Mouse (Mus musculus): ENCODE results near the gene Adgrb3. TPM values are rescaled to one million over a fixed set of nuclear protein-coding genes. Genes with fewer than 3 reads are reported as not detected.
"Not testable (repeated sequence)": the region's sequence is repeated elsewhere in the genome, so short reads cannot be mapped to it uniquely, and the experiment has no call there.

Adgrb3 gene
- total RNA-seq, 2 experiments from 2014 or later, result 106 to 113 TPM

DNA sequence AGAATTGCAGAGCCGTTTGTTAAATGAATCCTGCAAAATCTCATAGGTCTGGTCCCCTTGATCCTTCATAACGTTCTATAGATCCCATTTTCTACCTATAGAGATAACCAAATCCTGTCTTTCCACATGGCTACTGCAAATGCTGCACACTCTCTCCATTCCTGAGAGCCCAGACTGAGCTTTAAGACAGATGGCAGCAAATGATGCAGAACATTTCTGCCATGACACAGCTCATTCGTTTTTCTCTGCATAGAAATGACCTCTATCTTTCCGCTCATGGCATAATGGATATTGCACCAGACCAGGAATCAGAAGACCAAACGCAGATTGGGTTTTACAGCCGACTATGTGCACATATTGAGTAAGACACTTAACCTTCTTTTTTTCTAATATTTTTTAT lies 84.8 kb downstream of the Adgrb3 start:
- no peak for DNase-seq

GRCm38 (mm10) chr1:25729844-25730243 lies 99.7 kb downstream of the Adgrb3 start:
- no peak for DNase-seq

- no peak for DNase-seq
These were observed 118.0 kb downstream of the Adgrb3 start for GRCm38 (mm10) chr1:25711474-25711873.

DNA sequence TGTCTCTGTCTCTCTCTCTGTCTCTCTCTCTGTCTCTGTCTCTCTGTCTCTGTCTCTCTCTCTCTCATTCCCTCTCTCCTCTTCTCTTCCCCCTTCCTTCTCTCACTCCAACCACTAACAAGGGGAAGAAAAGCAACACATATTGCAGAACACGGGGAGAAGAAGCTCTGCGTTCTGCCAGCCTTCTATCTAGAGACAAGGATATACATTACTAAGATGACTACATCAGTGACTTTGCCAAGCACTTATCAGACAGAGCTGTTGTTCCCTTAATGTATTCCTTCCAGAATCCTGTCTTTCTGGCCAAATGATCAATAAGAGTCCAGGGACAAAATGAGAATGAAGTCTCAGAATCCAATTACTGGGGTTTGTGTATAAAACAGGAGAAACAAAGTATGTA lies 123.2 kb downstream of the Adgrb3 start:
- no peak for DNase-seq

DNA sequence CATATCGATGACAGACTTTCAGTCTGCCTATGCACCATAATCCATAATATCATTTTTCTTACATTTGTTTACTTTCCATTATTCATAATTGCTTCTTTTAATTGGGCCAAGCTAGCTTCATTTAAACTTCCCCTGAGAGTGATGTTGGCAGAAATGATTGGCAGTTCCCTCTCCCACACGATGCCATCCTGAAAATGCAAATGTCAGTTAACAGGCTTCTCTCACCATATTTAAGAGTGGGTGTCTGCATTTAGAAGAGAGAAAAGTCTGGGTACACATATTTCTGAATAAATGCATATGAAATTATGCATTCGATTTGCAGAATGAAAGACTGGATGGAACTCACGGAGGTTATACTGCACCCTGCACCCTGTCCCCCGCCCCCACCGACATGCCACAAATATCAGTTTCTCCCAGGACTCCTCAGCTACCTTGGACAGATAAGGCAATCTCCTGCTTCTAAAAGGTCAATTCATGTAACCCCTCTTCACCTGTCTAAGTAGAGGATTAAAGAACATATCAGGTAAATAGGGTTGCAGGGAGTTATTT lies 130.7 kb downstream of the Adgrb3 start:
- no peak for DNase-seq

DNA sequence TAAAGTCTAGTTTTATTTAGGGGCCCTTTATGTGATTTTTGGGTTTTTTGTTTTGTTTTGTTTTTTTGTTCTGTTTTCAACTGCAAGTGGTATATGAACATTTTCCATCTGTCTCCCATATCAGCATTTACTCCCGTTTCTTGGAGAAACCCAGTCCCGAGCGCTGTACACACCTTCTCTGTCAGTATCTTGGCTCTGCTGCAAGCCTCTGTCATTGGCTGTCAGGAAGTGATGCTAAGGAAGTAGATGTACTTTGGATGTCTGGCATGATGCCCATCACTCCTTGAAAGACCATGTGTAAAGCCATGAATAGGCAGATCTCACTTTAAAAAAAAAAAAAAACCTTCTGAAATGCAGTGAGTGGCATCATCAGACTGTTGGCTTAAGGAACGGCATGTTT lies 132.3 kb downstream of the Adgrb3 start:
- DNase-seq, result no peak

DNA sequence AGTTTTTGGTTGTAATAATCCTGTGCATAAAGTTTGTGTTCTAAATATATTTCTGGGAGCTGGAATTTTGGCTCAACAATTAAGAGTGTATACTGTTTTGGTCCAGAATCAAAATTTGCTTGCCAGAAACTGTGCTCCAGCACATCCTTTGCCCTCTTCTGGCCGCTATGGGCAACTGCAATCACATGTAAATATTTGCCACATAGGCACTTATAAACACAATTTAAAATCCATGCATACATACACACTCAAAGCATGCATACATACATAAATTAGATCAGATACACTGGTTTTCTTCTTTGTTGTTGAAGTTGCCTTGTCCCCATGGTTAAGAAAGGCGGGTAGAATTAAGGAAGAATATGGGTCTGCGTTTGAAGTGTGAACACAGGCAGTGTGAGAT lies 132.7 kb downstream of the Adgrb3 start:
- DNase-seq, result no peak

GRCm38 (mm10) chr1:25682118-25682517 lies 147.4 kb downstream of the Adgrb3 start:
- DNase-seq, result no peak

- no peak for DNase-seq
These were observed 149.9 kb downstream of the Adgrb3 start for GRCm38 (mm10) chr1:25679656-25680055.

DNA sequence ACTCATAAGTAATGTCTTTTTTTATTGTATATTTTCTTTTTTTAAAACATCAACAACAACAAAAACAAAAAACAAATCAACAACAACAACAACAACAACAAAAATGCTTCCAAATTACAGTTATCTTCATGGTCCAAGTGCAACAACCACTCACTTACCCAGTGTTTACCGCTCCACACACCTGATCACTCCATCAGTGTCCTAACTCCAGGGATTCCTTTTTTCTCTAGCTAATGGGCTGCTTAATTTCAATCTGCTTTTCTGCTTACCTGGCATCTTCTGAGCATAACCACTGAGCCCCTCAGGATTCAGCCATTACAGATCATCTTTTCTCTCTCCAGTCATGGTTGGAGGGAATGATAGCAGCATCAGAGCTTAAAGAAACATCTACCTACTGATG lies 176.8 kb downstream of the Adgrb3 start:
- DNase-seq, result no peak

GRCm38 (mm10) chr1:25644256-25644655 lies 185.3 kb downstream of the Adgrb3 start:
- no peak for DNase-seq

DNA sequence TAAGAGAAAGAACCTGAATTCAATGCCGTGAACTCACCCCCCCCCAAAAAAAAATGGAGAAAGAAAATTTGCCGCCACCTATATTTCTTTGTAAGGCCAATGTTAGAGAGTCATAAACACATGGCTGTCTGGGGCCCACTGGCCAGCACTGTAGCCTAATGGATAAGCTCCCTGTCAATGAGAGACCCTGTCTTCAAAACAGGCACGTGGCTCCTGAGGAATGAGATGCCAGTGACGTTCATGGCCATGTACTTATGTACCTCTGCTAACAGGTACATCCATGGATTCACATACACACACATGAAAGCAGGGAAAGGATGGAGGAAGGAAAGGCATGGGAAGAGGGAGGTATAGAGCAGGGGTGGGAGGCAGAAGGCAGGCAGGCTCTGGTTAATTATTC lies 208.0 kb downstream of the Adgrb3 start:
- DNase-seq, result no peak

DNA sequence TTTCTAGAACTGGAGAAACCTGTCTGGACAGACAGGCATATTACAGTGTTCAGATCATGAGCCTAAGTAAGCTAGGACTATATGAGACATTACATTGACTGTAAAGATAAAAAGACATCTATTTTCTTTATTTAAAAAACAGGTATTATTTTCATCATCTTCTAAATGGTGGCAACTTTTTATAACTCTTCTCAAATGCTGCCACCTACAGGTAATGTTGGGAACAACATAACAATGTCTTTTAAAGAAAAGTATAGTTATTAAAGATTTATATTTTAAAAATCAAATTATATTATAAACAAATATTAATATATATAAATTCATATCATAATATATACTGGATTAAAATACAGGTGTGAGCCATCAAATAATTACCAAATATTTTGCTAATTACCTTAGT lies 212.6 kb downstream of the Adgrb3 start:
- DNase-seq, result no peak

DNA sequence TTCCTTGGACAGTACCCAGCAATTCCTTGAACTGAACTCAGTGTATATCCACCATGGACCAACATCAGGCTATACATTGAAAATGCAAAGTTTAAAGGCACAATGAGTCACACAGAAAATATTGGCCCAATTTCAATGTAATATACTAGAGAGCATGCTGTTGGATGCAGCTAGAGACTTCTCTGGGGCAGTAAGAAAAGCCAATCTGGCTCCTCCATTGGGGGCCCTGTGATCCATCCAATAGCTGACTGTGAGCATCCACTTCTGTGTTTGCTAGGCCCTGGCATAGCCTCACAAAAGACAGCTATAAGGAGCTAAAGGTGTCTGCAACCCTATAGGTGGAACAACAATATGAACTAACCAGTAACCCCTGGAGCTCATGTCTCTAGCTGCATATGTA lies 218.7 kb downstream of the Adgrb3 start:
- DNase-seq, result not testable (repeated sequence)

DNA sequence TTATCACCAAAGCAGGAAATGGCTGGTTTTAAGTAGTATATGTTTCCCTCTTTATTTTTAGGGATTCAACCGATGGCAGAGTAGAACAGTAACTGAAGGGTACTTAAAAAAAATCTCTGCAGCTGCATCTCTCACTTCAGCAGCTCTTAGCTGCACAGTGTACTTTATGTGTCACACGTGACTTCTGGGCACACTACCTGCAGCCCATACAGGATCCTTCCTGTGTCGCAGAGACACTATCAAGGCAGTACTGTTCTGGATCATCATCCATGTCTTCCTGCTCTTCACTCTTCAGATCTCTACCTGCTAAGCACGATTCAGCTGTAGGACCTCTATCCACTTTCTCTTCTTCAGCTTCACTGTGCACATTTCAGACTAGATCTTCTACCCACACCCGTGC lies 230.6 kb downstream of the Adgrb3 start:
- no peak for DNase-seq

DNA sequence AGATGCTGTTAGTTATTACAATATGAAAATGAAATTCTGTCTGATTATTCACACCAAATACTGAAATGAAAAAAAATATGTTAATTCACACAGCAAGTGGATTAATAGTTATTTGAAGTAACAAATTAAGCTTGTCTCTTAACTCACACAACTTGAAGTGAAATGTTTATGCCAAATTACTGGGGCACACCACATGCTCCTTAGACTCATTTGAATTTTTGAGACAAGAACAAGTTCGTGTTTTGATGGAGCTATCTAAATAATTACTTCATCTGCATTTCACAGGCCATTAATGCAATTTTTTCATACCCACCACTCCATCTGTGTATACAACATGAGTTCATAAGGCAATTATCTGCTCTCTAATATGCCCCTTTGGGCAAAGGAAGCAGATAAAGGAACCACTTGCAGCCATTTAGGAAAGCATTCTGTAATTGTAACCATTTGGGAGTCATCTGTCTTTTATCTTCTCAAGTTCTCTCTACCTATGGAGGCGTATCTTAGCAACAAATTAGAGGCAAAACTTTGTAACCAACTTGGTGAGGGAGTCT lies 240.9 kb downstream of the Adgrb3 start:
- DNase-seq, result no peak

DNA sequence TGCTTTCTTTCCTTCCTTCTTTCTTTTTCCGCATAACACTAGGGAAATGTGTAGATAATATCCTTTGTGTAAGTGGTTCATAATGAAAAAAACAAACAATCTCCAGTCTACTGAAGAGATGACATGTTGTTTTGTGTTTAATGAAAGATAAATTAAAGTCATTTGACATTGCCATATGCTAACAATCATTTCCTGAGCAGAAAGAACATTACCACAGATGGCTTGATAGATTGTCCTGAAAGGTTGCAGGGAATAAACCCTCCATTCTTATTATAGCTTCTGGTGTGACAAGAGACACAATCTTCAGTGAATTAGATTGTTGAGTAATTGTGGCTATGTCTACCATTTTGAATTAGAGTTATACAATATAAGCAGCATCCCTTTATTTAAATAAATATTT lies 247.8 kb downstream of the Adgrb3 start:
- no peak for DNase-seq

- no peak for DNase-seq
These were observed 251.7 kb downstream of the Adgrb3 start for GRCm38 (mm10) chr1:25577836-25578235.

DNA sequence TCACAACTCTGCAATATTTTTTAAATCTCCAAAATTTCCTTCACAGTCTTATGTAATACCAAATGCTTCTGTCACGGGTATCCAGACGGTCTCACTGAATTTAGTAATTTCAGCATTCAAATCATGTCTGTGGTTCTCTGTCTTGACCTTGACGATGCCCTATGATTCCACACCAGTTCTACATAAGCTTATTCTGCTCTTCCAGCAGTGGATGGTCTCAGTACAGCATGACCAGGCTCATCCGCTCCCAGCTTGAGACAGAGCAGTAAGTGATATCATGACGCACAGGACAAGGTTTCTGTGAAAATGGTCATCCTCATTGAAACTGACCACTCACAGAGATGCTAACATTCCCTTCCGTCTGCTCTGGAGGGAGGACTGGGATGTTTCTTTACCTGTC lies 252.9 kb downstream of the Adgrb3 start:
- no peak for DNase-seq

DNA sequence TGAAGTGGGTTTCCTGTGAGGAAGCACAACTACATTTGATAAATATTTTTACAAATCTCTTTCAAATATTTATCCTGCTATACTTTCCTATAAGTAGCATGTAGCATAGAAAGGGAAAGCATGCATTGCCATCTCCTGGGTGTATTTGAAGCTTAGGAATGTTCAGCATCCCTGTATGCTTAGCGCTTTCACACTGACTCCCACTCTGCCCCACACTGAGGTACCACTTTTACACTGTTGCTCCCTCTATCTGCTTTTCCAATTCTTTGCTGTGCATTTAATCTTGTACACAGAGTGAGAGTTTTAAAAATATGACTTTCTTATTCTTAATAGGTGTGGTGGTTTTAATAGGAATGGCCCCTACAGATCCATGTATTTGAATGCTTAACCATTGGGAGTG lies 261.4 kb downstream of the Adgrb3 start:
- no peak for DNase-seq

- DNase-seq, result no peak
These were observed 283.4 kb downstream of the Adgrb3 start for GRCm38 (mm10) chr1:25546072-25546471.

- DNase-seq, result no peak
These were observed 285.6 kb downstream of the Adgrb3 start for GRCm38 (mm10) chr1:25543915-25544314.

DNA sequence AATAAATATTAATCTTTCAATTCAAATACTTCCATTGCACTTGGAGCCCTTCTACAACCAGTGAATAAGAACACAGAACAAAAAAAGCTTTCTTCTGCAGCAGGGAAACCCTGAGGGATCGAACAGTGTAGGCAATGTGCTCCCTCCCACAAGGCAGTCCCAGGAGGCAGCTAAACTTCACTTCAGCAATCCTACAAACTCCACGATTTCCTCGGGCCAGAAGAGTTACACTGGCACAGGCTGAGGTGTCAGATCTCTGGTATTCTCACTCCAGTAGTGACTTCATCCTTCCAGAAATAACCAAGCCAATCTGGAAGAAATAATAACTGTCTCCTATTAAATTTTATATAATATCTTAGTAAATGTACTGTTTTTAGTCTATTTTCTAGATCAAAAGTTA lies 286.6 kb downstream of the Adgrb3 start:
- no peak for DNase-seq

GRCm38 (mm10) chr1:25526976-25527375 lies 302.5 kb downstream of the Adgrb3 start:
- DNase-seq, result no peak

All from layer of hippocampus, postnatal 36 days (tissue).